Mouse (Mus musculus) myocyte (in vitro differentiated cells): Measurements from ENCODE around the gene Myo15. TPM values are rescaled to one million over a fixed set of nuclear protein-coding genes. Genes with fewer than 3 reads are reported as not detected.

ENCODE experiments used
- H3K27me3 ChIP-seq: one replicate; pipeline ENCODE4 v1.6.1; 2011; ENCODE audit not compliant: control insufficient read depth, insufficient read depth, insufficient read length
- H3K36me3 ChIP-seq: one replicate; pipeline ENCODE4 v1.6.1; 2011; ENCODE audit not compliant: control insufficient read depth, insufficient read depth
- H3K4me2 ChIP-seq: one replicate; pipeline ENCODE4 v1.6.1; 2011; ENCODE audit warnings: low read depth, control low read depth
- H3K4me3 ChIP-seq: one replicate; pipeline ENCODE4 v1.5.1; 2011; ENCODE audit warnings: mild to moderate bottlenecking, control low read depth, moderate library complexity
- H3K79me2 ChIP-seq: one replicate; pipeline ENCODE4 v1.6.1; 2011; ENCODE audit not compliant: control insufficient read depth, insufficient read depth
- H3ac ChIP-seq: one replicate; pipeline ENCODE4 v1.6.1; 2011; ENCODE audit not compliant: control insufficient read depth, insufficient read length
- CEBPB ChIP-seq: IDR thresholded peaks from 2 replicates; pipeline ENCODE4 v1.6.1; 2011; ENCODE audit warnings: mild to moderate bottlenecking, moderate library complexity; ENCODE audit not compliant: poor library complexity, insufficient read depth, severe bottlenecking
- E2F4 ChIP-seq: IDR thresholded peaks from one replicate; pipeline ENCODE4 v1.6.1; 2011; ENCODE audit warnings: mild to moderate bottlenecking, control low read depth, moderate library complexity; ENCODE audit not compliant: insufficient read depth
- MAX ChIP-seq: IDR thresholded peaks from one replicate; pipeline ENCODE4 v1.6.1; 2011; ENCODE audit warnings: low read depth, mild to moderate bottlenecking, control low read depth
- MYOD1 ChIP-seq, 3 experiments: IDR thresholded peaks; one replicate each; pipeline ENCODE4 v1.6.1; 2011; ENCODE audit warnings: control low read depth in 2 of 3, low read depth in 2 of 3, mild to moderate bottlenecking in 2 of 3, moderate library complexity in 1 of 3; ENCODE audit not compliant: insufficient read length in 2 of 3, control insufficient read depth in 1 of 3
- MYOG ChIP-seq, 3 experiments: IDR thresholded peaks; one replicate each; pipeline ENCODE4 v1.6.1; 2011; ENCODE audit warnings: control low read depth in 2 of 3, low read depth in 2 of 3, mild to moderate bottlenecking in 2 of 3; ENCODE audit not compliant: insufficient read length in 2 of 3, control insufficient read depth in 1 of 3, insufficient read depth in 1 of 3
- POLR2A ChIP-seq: IDR thresholded peaks from one replicate; pipeline ENCODE4 v1.6.1; 2011; ENCODE audit warnings: low read depth, mild to moderate bottlenecking, control low read depth, moderate library complexity; ENCODE audit not compliant: insufficient read length
- POLR2AphosphoS2 ChIP-seq: IDR thresholded peaks from one replicate; pipeline ENCODE4 v1.6.1; 2011; ENCODE audit warnings: low read depth, control low read depth; ENCODE audit not compliant: insufficient read length
- REST ChIP-seq: IDR thresholded peaks from one replicate; pipeline ENCODE4 v1.6.1; 2011; ENCODE audit warnings: mild to moderate bottlenecking, control low read depth, moderate library complexity; ENCODE audit not compliant: insufficient read depth, insufficient read length
- SRF ChIP-seq: IDR thresholded peaks from one replicate; pipeline ENCODE4 v1.6.1; 2011; ENCODE audit warnings: low read depth; ENCODE audit not compliant: control insufficient read depth, insufficient read length
- TCF12 ChIP-seq: IDR thresholded peaks from one replicate; pipeline ENCODE4 v1.6.1; 2011; ENCODE audit warnings: mild to moderate bottlenecking, control low read depth; ENCODE audit not compliant: poor library complexity, insufficient read depth, severe bottlenecking
- TCF3 ChIP-seq: IDR thresholded peaks from one replicate; pipeline ENCODE4 v1.6.1; 2011; ENCODE audit warnings: low read depth, control low read depth; ENCODE audit not compliant: insufficient read length
- USF1 ChIP-seq: IDR thresholded peaks from one replicate; pipeline ENCODE4 v1.6.1; 2011; ENCODE audit warnings: low read depth, mild to moderate bottlenecking, control low read depth, moderate library complexity
- polyA plus RNA-seq: library from polyadenylated mRNA; unstranded; fragments of >200 nt; fragmentation: generic; extraction: Trizol; gene quantifications from one replicate; pipeline ENCODE4 v1.2.1, GENCODE M21; 2012; ENCODE audit warnings: missing spikeins

The Myo15 gene
- polyA plus RNA-seq, 1 experiment = not detected

- Histone ChIP-seq H3ac (peak within 1 kb of the TSS; percentile 68), H3K4me2 (peak within 1 kb of the TSS; percentile 99), H3K27me3 (no peaks in the 10 kb centered on the region), H3K4me3 (peak within 1 kb of the TSS; percentile 95), H3K79me2 (peaks cover 34% of the 10 kb centered on the region), H3K36me3 (no peaks in the 10 kb centered on the region)
- TF ChIP-seq E2F4 (no peak), POLR2AphosphoS2 (peak; percentile 52), SRF (no peak), POLR2A (no peak)
Measured at GRCm38 (mm10) chr11:60536180-60536858, 67.2 kb downstream of the Myo15 start, which contains the start of gene Alkbh5. TSS of gene Alkbh5 (plus strand) at chr11:60536381.

- Histone ChIP-seq H3K27me3 (no peaks in the 10 kb centered on the region), H3K4me3 (peak overlapping the region; percentile 95), H3K79me2 (peaks cover 41% of the 10 kb centered on the region), H3K4me2 (peak overlapping the region; percentile 99), H3K36me3 (peaks cover 3% of the 10 kb centered on the region), H3ac (peak overlapping the region; percentile 68)
- TF ChIP-seq SRF (no peak), POLR2A (peak; percentile 94), E2F4 (peak; percentile 42), POLR2AphosphoS2 (peak; percentile 92), MAX (peak; percentile 93), MYOG (IDR thresholded peaks at IDR 0.05; ENCODE audit: control insufficient read depth in 1 of 3, insufficient read depth in 1 of 3, insufficient read length in 2 of 3, low read depth in 2 of 3) (peak in 1 of 3 experiments; percentile 31)
Measured at GRCm38 (mm10) chr11:60536859-60537467, 67.8 kb downstream of the Myo15 start.

- peaks cover 48% of the 10 kb centered on the region for H3K79me2 ChIP-seq
- H3ac ChIP-seq = peak overlapping the region; percentile 68
- H3K4me2 ChIP-seq = peak overlapping the region; percentile 99
- no peaks in the 10 kb centered on the region for H3K27me3 ChIP-seq
- H3K4me3 ChIP-seq = peak overlapping the region; percentile 95
- TF ChIP-seq USF1 (peak; percentile 57), POLR2AphosphoS2 (peak; percentile 63), SRF (peak; percentile 51), MAX (no peak), E2F4 (peak; percentile 17), REST (no peak), CEBPB (no peak), POLR2A (peak; percentile 77), TCF3 (no peak), TCF12 (no peak), MYOD1 (IDR thresholded peaks at IDR 0.05; ENCODE audit: control insufficient read depth in 1 of 3, insufficient read length in 2 of 3, low read depth in 2 of 3) (peak in 1 of 3 experiments; percentile 3), MYOG (IDR thresholded peaks at IDR 0.05; ENCODE audit: control insufficient read depth in 1 of 3, insufficient read depth in 1 of 3, insufficient read length in 2 of 3, low read depth in 2 of 3) (no peak)
- H3K36me3 ChIP-seq = peaks cover 10% of the 10 kb centered on the region
Measured at GRCm38 (mm10) chr11:60537468-60538347, 68.6 kb downstream of the Myo15 start.

- TF ChIP-seq USF1 = no peak
- TF ChIP-seq POLR2A = peak; percentile 9
- H3K36me3 ChIP-seq = peaks cover 13% of the 10 kb centered on the region
- peaks cover 57% of the 10 kb centered on the region for H3K79me2 ChIP-seq
- peak overlapping the region; percentile 80 for H3K4me2 ChIP-seq
- no peaks in the 10 kb centered on the region for H3K27me3 ChIP-seq
- H3ac ChIP-seq = peak overlapping the region; percentile 68
- peak overlapping the region; percentile 95 for H3K4me3 ChIP-seq
Measured at GRCm38 (mm10) chr11:60538371-60539281, 69.5 kb downstream of the Myo15 start.
